Mouse (Mus musculus): Measurements from ENCODE around the gene Cwf19l1. TPM values are rescaled to one million over a fixed set of nuclear protein-coding genes. Genes with fewer than 3 reads are reported as not detected.

The Cwf19l1 gene
- polyA plus RNA-seq, 2 experiments: 25.2 to 29.6 TPM

- ATAC-seq (ENCODE audit: low FRiP score, low read depth) (no peak), DNase-seq (ENCODE audit: low spot score) (no peak)
- H3K27ac ChIP-seq (replicated peaks; ENCODE audit: low read depth, low read length): no peak overlapping the region
- no peaks in the 10 kb centered on the region for H3K27me3 ChIP-seq (ENCODE audit: control insufficient read depth, insufficient read depth, low read length)
- no peak for TF ChIP-seq POLR2A (IDR thresholded peaks at IDR 0.05; ENCODE audit: borderline replicate concordance, extremely low read depth, insufficient read depth, insufficient read length)
- no peaks in the 10 kb centered on the region for H3K9me3 ChIP-seq (ENCODE audit: control insufficient read depth, low read length)
- peaks cover 34% of the 10 kb centered on the region for H3K36me3 ChIP-seq (ENCODE audit: control insufficient read depth, insufficient read depth, low read length)
- H3K4me3 ChIP-seq (replicated peaks; ENCODE audit: low read length): no peak overlapping the region
- H3K9ac ChIP-seq (ENCODE audit: low read depth, low read length, severe bottlenecking): no peak overlapping the region
- H3K4me1 ChIP-seq (ENCODE audit: control insufficient read depth, insufficient read depth, low read length): peaks cover 20% of the 10 kb centered on the region
- 87% methylated on average over 7 of the region's 7 CpGs for WGBS
- no peak overlapping the region for H3K4me2 ChIP-seq (replicated peaks; ENCODE audit: low read depth, low read length, severe bottlenecking)
Observed at GRCm38 (mm10) chr19:44063773-44064172, 71.9 kb downstream of the Cwf19l1 start.

GRCm38 (mm10) chr19:44060226-44060625, 75.5 kb downstream of the Cwf19l1 start:
- Histone ChIP-seq H3K36me3 (ENCODE audit: control insufficient read depth, insufficient read depth, low read length) (peaks cover 46% of the 10 kb centered on the region), H3K4me1 (ENCODE audit: control insufficient read depth, insufficient read depth, low read length) (no peaks in the 10 kb centered on the region), H3K4me2 (replicated peaks; ENCODE audit: low read depth, low read length, severe bottlenecking) (no peak overlapping the region), H3K9me3 (ENCODE audit: control insufficient read depth, low read length) (no peaks in the 10 kb centered on the region), H3K27me3 (ENCODE audit: control insufficient read depth, insufficient read depth, low read length) (no peaks in the 10 kb centered on the region), H3K4me3 (replicated peaks; ENCODE audit: low read length) (no peak overlapping the region), H3K9ac (ENCODE audit: low read depth, low read length, severe bottlenecking) (no peak overlapping the region), H3K27ac (replicated peaks; ENCODE audit: low read depth, low read length) (no peak overlapping the region)
- ATAC-seq (ENCODE audit: low FRiP score, low read depth) (no peak), DNase-seq (ENCODE audit: low spot score) (no peak)
- no peak for TF ChIP-seq POLR2A (IDR thresholded peaks at IDR 0.05; ENCODE audit: borderline replicate concordance, extremely low read depth, insufficient read depth, insufficient read length)
- 92% methylated on average over 3 of the region's 3 CpGs for WGBS

Other genes starting within 250 kb of the Cwf19l1 start
- gene Dnmbp, start 195.7 kb downstream of the Cwf19l1 start, polyA plus RNA-seq (2012; rRNA removed): 33.0 and 39.7 TPM in 2 replicates
- gene Dnmbp, start 195.7 kb downstream of the Cwf19l1 start, polyA plus RNA-seq (2014; fragmentation: Nextera tagmentation; extraction: Ambion mirVana): 23.3 and 26.1 TPM in 2 replicates
- gene Cpn1, start 149.3 kb downstream of the Cwf19l1 start, polyA plus RNA-seq (2012; rRNA removed): 0.19 and 0.26 TPM in 2 replicates
- 0.14 TPM in 1 of 2 replicates, not detected in the other for gene Cpn1, start 149.3 kb downstream of the Cwf19l1 start, polyA plus RNA-seq (2014; fragmentation: Nextera tagmentation; extraction: Ambion mirVana)
- 0.04 and 0.05 TPM in 2 replicates for gene Cyp2c23, start 106.7 kb downstream of the Cwf19l1 start, polyA plus RNA-seq (2012; rRNA removed)
- gene Cyp2c23, start 106.7 kb downstream of the Cwf19l1 start, polyA plus RNA-seq (2014; fragmentation: Nextera tagmentation; extraction: Ambion mirVana): 0.12 TPM in 1 of 2 replicates, not detected in the other
- 31.4 and 35.9 TPM in 2 replicates for gene Erlin1, start 66.1 kb downstream of the Cwf19l1 start, polyA plus RNA-seq (2012; rRNA removed)
- gene Erlin1, start 66.1 kb downstream of the Cwf19l1 start, polyA plus RNA-seq (2014; fragmentation: Nextera tagmentation; extraction: Ambion mirVana): 32.3 and 38.0 TPM in 2 replicates
- 60.3 and 64.9 TPM in 2 replicates for gene Chuk, start 28.4 kb downstream of the Cwf19l1 start, polyA plus RNA-seq (2012; rRNA removed)
- 37.0 and 42.2 TPM in 2 replicates for gene Chuk, start 28.4 kb downstream of the Cwf19l1 start, polyA plus RNA-seq (2014; fragmentation: Nextera tagmentation; extraction: Ambion mirVana)
- 50.5 and 74.8 TPM in 2 replicates for gene Bloc1s2, start 10.6 kb upstream of the Cwf19l1 start, polyA plus RNA-seq (2012; rRNA removed)
- gene Bloc1s2, start 10.6 kb upstream of the Cwf19l1 start, polyA plus RNA-seq (2014; fragmentation: Nextera tagmentation; extraction: Ambion mirVana): 82.1 and 87.5 TPM in 2 replicates
- gene Pkd2l1, start 56.6 kb upstream of the Cwf19l1 start, polyA plus RNA-seq (2012; rRNA removed): 0.01 and 0.03 TPM in 2 replicates
- not detected in 2 replicates for gene Pkd2l1, start 56.6 kb upstream of the Cwf19l1 start, polyA plus RNA-seq (2014; fragmentation: Nextera tagmentation; extraction: Ambion mirVana)
- not detected in 2 replicates for gene Scd3, start 67.4 kb upstream of the Cwf19l1 start, polyA plus RNA-seq (2012; rRNA removed)
- 0.21 TPM in 1 of 2 replicates, not detected in the other for gene Scd3, start 67.4 kb upstream of the Cwf19l1 start, polyA plus RNA-seq (2014; fragmentation: Nextera tagmentation; extraction: Ambion mirVana)
- gene Scd2, start 157.8 kb upstream of the Cwf19l1 start, polyA plus RNA-seq (2012; rRNA removed): 274 and 383 TPM in 2 replicates
- 216 and 218 TPM in 2 replicates for gene Scd2, start 157.8 kb upstream of the Cwf19l1 start, polyA plus RNA-seq (2014; fragmentation: Nextera tagmentation; extraction: Ambion mirVana)
- gene Scd4, start 197.2 kb upstream of the Cwf19l1 start, polyA plus RNA-seq (2012; rRNA removed): 0.76 and 0.80 TPM in 2 replicates
- 0.12 and 0.35 TPM in 2 replicates for gene Scd4, start 197.2 kb upstream of the Cwf19l1 start, polyA plus RNA-seq (2014; fragmentation: Nextera tagmentation; extraction: Ambion mirVana)